Mouse (Mus musculus): ENCODE measurements at regions not wholly inside any gene's neighbourhood (a gene's known extent, or its start where the extent isn't known, plus 50 kb on each side); places are given as distances from the start of the nearest gene placed in this dataset.

DNA sequence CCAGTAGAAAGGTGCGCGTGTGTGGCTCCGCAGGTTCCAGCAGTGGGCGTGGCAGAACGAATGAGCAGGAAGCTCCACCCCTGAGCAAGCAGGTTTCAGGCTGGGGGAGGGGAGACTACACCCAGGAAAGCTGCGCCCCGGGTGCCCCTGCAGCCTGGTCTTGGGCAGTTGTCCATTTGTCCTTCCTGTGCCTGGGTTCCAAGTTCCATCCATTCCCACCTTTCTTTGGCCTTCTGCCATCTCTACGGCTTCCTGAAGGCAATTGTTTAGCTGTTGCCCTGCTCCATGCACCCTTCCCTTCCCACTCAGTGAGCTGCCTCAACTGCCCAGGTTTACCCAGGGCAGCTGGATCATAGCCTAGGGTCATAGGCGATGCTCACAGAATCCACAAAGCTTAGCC lies 70.9 kb upstream of the Mrps22 start:
- no peak overlapping the region for H3K4me3 ChIP-seq (ENCODE audit: low read depth, low read length)
- DNase-seq (ENCODE audit: low spot score) (no peak), ATAC-seq (ENCODE audit: low FRiP score) (no peak)
- no peaks in the 10 kb centered on the region for H3K4me1 ChIP-seq (replicated peaks; ENCODE audit: control insufficient read depth, insufficient read depth, low read length)
- WGBS = 58% methylated on average over 9 of the region's 9 CpGs
- H3K27ac ChIP-seq (ENCODE audit: low read depth, low read length) = no peak overlapping the region
- H3K36me3 ChIP-seq (ENCODE audit: control insufficient read depth, insufficient read depth, low read length) = no peaks in the 10 kb centered on the region
- H3K27me3 ChIP-seq (ENCODE audit: control insufficient read depth, insufficient read depth, low read length) = no peaks in the 10 kb centered on the region
- H3K9me3 ChIP-seq (ENCODE audit: control insufficient read depth, low read length) = no peaks in the 10 kb centered on the region
- H3K4me2 ChIP-seq (replicated peaks; ENCODE audit: low read depth, low read length) = no peak overlapping the region
- H3K9ac ChIP-seq (ENCODE audit: low read depth, low read length) = no peak overlapping the region

DNA sequence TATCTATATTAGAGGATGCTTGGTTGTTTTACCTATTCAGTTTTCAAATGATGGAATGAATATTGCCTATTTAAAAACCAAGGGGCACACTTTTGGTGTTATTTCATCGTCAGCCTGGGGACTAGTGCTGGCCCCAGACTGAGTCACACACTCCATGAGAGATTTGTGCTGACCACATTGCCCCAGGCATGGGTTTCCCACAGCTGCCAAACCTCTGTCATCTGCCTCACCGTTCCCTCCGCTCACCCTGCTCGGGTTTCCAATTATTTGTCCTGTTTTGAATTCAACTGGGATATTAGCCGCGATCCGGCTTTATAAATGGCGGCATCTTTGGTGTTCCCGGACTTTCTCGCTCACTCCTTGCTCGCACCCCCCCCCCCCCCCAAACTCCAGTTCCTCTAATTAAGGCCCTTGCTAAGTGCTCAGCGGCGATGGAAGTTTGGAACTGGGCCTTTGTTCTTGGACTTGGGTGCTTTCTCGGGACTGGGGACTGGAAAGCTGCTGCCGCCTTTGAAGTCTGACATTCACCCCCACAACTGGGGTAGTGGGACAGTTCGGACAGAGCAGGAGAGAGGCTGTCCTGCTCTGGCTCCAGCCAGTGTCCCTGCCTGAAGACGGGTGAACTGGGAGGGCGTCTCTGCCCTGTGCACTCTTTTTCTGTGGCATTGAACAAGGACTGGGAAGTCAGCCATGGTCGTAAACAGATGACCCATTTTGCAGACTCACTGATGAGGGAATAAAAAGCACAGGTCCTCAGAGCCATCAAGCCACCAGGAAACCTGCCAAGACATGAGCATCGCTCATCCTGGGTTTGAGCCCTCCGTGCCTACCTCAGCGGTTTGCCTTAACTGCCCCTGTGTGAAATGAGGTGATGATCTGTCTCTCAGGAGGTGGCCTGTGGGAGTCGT lies 67.2 kb upstream of the Mrps22 start:
- WGBS = 80% methylated on average over 23 of the region's 23 CpGs
- no peaks in the 10 kb centered on the region for H3K36me3 ChIP-seq (ENCODE audit: control insufficient read depth, insufficient read depth, low read length)
- H3K4me1 ChIP-seq (replicated peaks; ENCODE audit: control insufficient read depth, insufficient read depth, low read length) = no peaks in the 10 kb centered on the region
- ATAC-seq (ENCODE audit: low FRiP score) (no peak), DNase-seq (ENCODE audit: low spot score) (no peak)
- H3K27ac ChIP-seq (ENCODE audit: low read depth, low read length) = no peak overlapping the region
- no peaks in the 10 kb centered on the region for H3K9me3 ChIP-seq (ENCODE audit: control insufficient read depth, low read length)
- H3K27me3 ChIP-seq (ENCODE audit: control insufficient read depth, insufficient read depth, low read length) = no peaks in the 10 kb centered on the region
- H3K9ac ChIP-seq (ENCODE audit: low read depth, low read length) = no peak overlapping the region
- H3K4me3 ChIP-seq (ENCODE audit: low read depth, low read length) = no peak overlapping the region
- H3K4me2 ChIP-seq (replicated peaks; ENCODE audit: low read depth, low read length) = no peak overlapping the region

DNA sequence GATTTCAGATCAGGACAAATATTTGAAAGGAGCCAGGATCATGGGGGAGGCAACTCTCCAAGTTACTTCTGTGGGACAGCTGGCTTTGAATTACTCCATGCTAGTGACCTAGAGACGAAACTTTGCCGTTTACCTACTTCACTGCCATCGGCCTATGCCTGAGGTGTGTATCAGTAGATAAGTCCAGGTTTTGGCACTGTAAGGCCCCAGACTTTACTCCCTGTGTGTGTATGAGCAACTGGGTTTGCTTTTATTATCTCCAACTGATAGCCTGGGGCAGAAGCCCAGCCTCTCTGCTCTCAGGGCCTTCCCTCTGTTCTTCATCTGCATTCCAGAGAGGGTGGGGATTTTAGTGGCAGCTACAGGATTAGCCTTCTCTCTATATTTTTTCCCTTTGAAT lies 65.6 kb upstream of the Mrps22 start:
- Histone ChIP-seq H3K27ac (ENCODE audit: low read depth, low read length) (no peak overlapping the region), H3K4me2 (replicated peaks; ENCODE audit: low read depth, low read length) (no peak overlapping the region), H3K27me3 (ENCODE audit: control insufficient read depth, insufficient read depth, low read length) (no peaks in the 10 kb centered on the region), H3K9me3 (ENCODE audit: control insufficient read depth, low read length) (no peaks in the 10 kb centered on the region), H3K4me3 (ENCODE audit: low read depth, low read length) (no peak overlapping the region), H3K9ac (ENCODE audit: low read depth, low read length) (no peak overlapping the region), H3K36me3 (ENCODE audit: control insufficient read depth, insufficient read depth, low read length) (no peaks in the 10 kb centered on the region), H3K4me1 (replicated peaks; ENCODE audit: control insufficient read depth, insufficient read depth, low read length) (no peaks in the 10 kb centered on the region)
- DNase-seq (ENCODE audit: low spot score) (no peak), ATAC-seq (ENCODE audit: low FRiP score) (no peak)
- 92% methylated on average over 3 of the region's 3 CpGs for WGBS

DNA sequence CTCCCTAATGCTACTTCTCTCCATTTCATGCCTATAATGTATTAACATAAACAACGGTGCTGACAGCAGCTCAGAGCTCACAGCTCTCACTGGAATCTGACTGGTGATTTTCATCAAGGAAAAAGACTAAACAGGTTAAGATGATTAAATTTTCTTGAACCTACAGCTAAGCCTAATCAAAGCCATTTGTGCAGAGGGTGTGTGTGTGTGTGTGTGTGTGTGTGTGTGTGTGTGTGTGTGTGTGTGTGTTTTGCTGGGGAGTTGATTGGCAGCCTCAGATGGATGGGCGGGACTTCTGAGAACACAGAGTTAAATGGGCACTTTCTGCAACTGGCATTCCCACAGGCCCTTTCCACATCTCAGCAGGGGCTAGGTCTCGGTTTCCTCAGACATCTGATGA lies 61.6 kb upstream of the Mrps22 start:
- H3K9me3 ChIP-seq (ENCODE audit: control insufficient read depth, low read length) = no peaks in the 10 kb centered on the region
- no peak overlapping the region for H3K4me3 ChIP-seq (ENCODE audit: low read depth, low read length)
- WGBS = 58% methylated on average over 3 of the region's 3 CpGs
- H3K4me1 ChIP-seq (replicated peaks; ENCODE audit: control insufficient read depth, insufficient read depth, low read length) = no peaks in the 10 kb centered on the region
- no peak overlapping the region for H3K27ac ChIP-seq (ENCODE audit: low read depth, low read length)
- H3K36me3 ChIP-seq (ENCODE audit: control insufficient read depth, insufficient read depth, low read length) = no peaks in the 10 kb centered on the region
- H3K27me3 ChIP-seq (ENCODE audit: control insufficient read depth, insufficient read depth, low read length) = no peaks in the 10 kb centered on the region
- ATAC-seq (ENCODE audit: low FRiP score) = no peak
- no peak overlapping the region for H3K9ac ChIP-seq (ENCODE audit: low read depth, low read length)
- DNase-seq (ENCODE audit: low spot score) = peak; percentile 11
- no peak overlapping the region for H3K4me2 ChIP-seq (replicated peaks; ENCODE audit: low read depth, low read length)

DNA sequence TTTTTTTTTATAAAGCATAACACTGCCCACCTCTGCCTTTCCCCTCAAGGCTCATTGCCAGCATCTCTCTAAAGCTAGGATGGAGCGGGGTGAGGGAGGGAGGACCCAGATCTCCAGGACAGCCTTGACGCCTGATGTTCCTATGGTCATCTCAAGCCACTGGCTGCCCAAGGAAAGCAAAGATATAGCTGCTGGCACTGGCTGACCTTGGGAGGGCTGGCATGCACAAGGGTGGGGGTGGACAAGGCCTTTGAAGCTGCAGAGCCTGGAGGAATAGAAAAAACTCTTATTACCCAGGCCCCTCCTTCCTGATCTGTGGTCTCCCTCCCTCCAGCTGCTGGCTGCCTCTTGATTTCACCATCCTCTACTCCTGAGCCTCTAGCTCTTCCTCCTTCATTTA lies 50.2 kb upstream of the Mrps22 start:
- Histone ChIP-seq H3K4me1 (replicated peaks; ENCODE audit: control insufficient read depth, insufficient read depth, low read length) (no peaks in the 10 kb centered on the region), H3K9me3 (ENCODE audit: control insufficient read depth, low read length) (no peaks in the 10 kb centered on the region), H3K27me3 (ENCODE audit: control insufficient read depth, insufficient read depth, low read length) (no peaks in the 10 kb centered on the region), H3K27ac (ENCODE audit: low read depth, low read length) (no peak overlapping the region), H3K4me3 (ENCODE audit: low read depth, low read length) (no peak overlapping the region), H3K36me3 (ENCODE audit: control insufficient read depth, insufficient read depth, low read length) (no peaks in the 10 kb centered on the region), H3K9ac (ENCODE audit: low read depth, low read length) (no peak overlapping the region), H3K4me2 (replicated peaks; ENCODE audit: low read depth, low read length) (no peak overlapping the region)
- ATAC-seq (ENCODE audit: low FRiP score) (no peak), DNase-seq (ENCODE audit: low spot score) (no peak)
- WGBS = 74% methylated on average over 2 of the region's 2 CpGs
